Mouse (Mus musculus) cortical plate, adult 2 months (tissue): ENCODE measurements at regions not wholly inside any gene's neighbourhood (a gene's known extent, or its start where the extent isn't known, plus 50 kb on each side); places are given as distances from the start of the nearest gene placed in this dataset.

Experiments used
- CTCF ChIP-seq: fragments of 200-500 bp; IDR thresholded peaks from 2 replicates; pipeline ENCODE4 v1.5.1; 2011; ENCODE audit warnings: mild to moderate bottlenecking, control low read depth, low read length; ENCODE audit not compliant: insufficient read depth; ENCODE audit errors: extremely low read depth
- POLR2A ChIP-seq: fragments of 200-500 bp; IDR thresholded peaks from 2 replicates; pipeline ENCODE4 v1.6.1; 2011; ENCODE audit warnings: mild to moderate bottlenecking, low read length, control low read depth; ENCODE audit not compliant: insufficient read depth; ENCODE audit errors: extremely low read depth

- TF ChIP-seq POLR2A, result no peak
- TF ChIP-seq CTCF, result no peak
Observed at GRCm38 (mm10) chr14:47818224-47818623, 170.0 kb downstream of the Ktn1 start.
